Mouse (Mus musculus) small intestine, adult 2 months (tissue): ENCODE measurements at regions not wholly inside any gene's neighbourhood (a gene's known extent, or its start where the extent isn't known, plus 50 kb on each side); places are given as distances from the start of the nearest gene placed in this dataset.

ENCODE experiments used
- CTCF ChIP-seq: fragments of 200-500 bp; IDR thresholded peaks from 2 replicates; pipeline ENCODE4 v1.5.1; 2012; ENCODE audit warnings: low read depth, mild to moderate bottlenecking, control low read depth, inconsistent platforms, low read length, moderate library complexity, mixed read lengths; ENCODE audit not compliant: insufficient replicate concordance, insufficient read length; ENCODE audit errors: extremely low read depth
- POLR2A ChIP-seq: fragments of 200-500 bp; IDR thresholded peaks from 2 replicates; pipeline ENCODE4 v1.6.1; 2012; ENCODE audit warnings: low read depth, mild to moderate bottlenecking, control low read depth, inconsistent platforms, low read length, moderate library complexity

- TF ChIP-seq CTCF (no peak), POLR2A (no peak)
These were observed 428.6 kb upstream of the Tnp1 start for GRCm38 (mm10) chr1:73444216-73444890.
